27 mouse cellular contexts compared by ENCODE assay signal in the genomic region with DNA sequence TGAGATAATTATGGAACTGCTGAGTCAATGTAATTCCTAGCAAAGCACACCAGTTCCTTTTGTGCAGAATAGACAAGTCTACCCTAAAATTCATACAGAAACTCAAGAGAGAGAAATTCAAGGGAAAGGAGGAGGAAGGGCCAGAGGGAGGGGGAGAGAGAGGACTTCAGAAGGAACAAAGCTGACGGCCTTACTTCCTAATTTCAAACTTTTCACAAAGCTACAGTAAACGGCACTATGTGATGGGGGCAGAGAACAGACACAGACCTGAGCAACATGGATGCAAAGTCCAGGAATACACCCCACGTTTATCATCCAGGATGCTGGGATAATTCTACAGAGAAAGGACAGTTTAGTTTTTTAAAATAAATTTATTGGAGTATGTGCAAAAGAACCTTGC. TPM values are rescaled to one million over a fixed set of nuclear protein-coding genes. Genes with fewer than 3 reads are reported as not detected.
DNase-seq lines count a peak whose midpoint lies in the region; ATAC-seq and TF ChIP-seq lines count a peak whose summit lies in the region.
"Had no signal": no experiment of that assay in that cellular context is flagged by ENCODE, and none has a peak within 500 bp of the region (broad histone marks: within the 10 kb centered on the region; RNA-seq: fewer than 3 reads in every experiment).

No protein-coding gene starts in this region.

- H3K9ac ChIP-seq in kidney, postnatal 0 days (ENCODE audit: low read depth, low read length), result no peak overlapping the region
- no peak overlapping the region for H3K9ac ChIP-seq in kidney, embryonic 14.5 days (ENCODE audit: low read depth, low read length)
- no peak overlapping the region for H3K9ac ChIP-seq in liver, embryonic 13.5 days
- H3K9ac ChIP-seq: embryonic facial prominence, embryonic 15.5 days; hindbrain, embryonic 14.5 days; limb, embryonic 13.5 days; lung, embryonic 14.5 days had no signal

- peak; percentile 13 for DNase-seq in kidney, postnatal 0 days (ENCODE audit: low spot score)
- DNase-seq in liver, embryonic 13.5 days, result no peak
- DNase-seq in cerebellum, postnatal 25 days, result no peak
- no peak for DNase-seq in adrenal gland, postnatal 4 days (ENCODE audit: low spot score in 2 of 2)
- DNase-seq in left cerebral cortex, adult 18-20 months (ENCODE audit: low spot score in 2 of 2), result no peak
- DNase-seq: cerebellum, adult 18-20 months; gastrocnemius, postnatal 10 days; kidney, adult 18-20 months; right cerebral cortex, adult 18-20 months; thymus, adult 18-20 months; thymus, postnatal 4 days had no signal

- H3K4me2 ChIP-seq in kidney, postnatal 0 days (ENCODE audit: low read length), result no peak overlapping the region
- H3K4me2 ChIP-seq in kidney, embryonic 14.5 days (replicated peaks; ENCODE audit: low read depth, low read length), result no peak overlapping the region
- no peak overlapping the region for H3K4me2 ChIP-seq in liver, embryonic 13.5 days
- H3K4me2 ChIP-seq: embryonic facial prominence, embryonic 15.5 days; hindbrain, embryonic 14.5 days; limb, embryonic 13.5 days had no signal

- TF ChIP-seq CTCF in kidney, postnatal 0 days (IDR thresholded peaks at IDR 0.05; ENCODE audit: low read depth), result no peak
- no peak for TF ChIP-seq CTCF in bone marrow macrophage, adult 2 months (IDR thresholded peaks at IDR 0.05; ENCODE audit: low read depth, low read length)

- ATAC-seq in kidney, postnatal 0 days (replicated peaks; ENCODE audit: low FRiP score, low read depth), result no peak
- ATAC-seq in kidney, embryonic 14.5 days (ENCODE audit: low FRiP score, low TSS enrichment), result no peak
- ATAC-seq in liver, embryonic 13.5 days (ENCODE audit: low read depth), result no peak
- ATAC-seq: forebrain, embryonic 14.5 days; midbrain, embryonic 16.5 days had no signal

- H3K36me3 ChIP-seq in kidney, postnatal 0 days (ENCODE audit: insufficient read depth, low read length), result no peaks in the 10 kb centered on the region
- H3K36me3 ChIP-seq in kidney, embryonic 14.5 days (ENCODE audit: control insufficient read depth, insufficient read depth, low read length), result no peaks in the 10 kb centered on the region
- no peaks in the 10 kb centered on the region for H3K36me3 ChIP-seq in liver, embryonic 13.5 days
- H3K36me3 ChIP-seq in megakaryocyte, embryonic 14.5 days (replicated peaks; ENCODE audit: low read length), result no peaks in the 10 kb centered on the region
- H3K36me3 ChIP-seq: embryonic facial prominence, embryonic 15.5 days; limb, embryonic 13.5 days; midbrain, embryonic 10.5 days had no signal

- WGBS in kidney, postnatal 0 days, result 58% methylated on average over 3 of the region's 3 CpGs
- WGBS in kidney, embryonic 14.5 days, result 75% methylated on average over 3 of the region's 3 CpGs
- WGBS in liver, embryonic 13.5 days (ENCODE audit: insufficient replicate concordance), result 17% methylated on average over 3 of the region's 3 CpGs

- H3K9me3 ChIP-seq in kidney, postnatal 0 days (replicated peaks; ENCODE audit: low read length), result no peaks in the 10 kb centered on the region
- H3K9me3 ChIP-seq in kidney, embryonic 14.5 days (ENCODE audit: control insufficient read depth, low read length), result no peaks in the 10 kb centered on the region
- H3K9me3 ChIP-seq in liver, embryonic 13.5 days (replicated peaks), result no peaks in the 10 kb centered on the region
- no peaks in the 10 kb centered on the region for H3K9me3 ChIP-seq in megakaryocyte, embryonic 14.5 days
- H3K9me3 ChIP-seq: embryonic facial prominence, embryonic 15.5 days; limb, embryonic 13.5 days; midbrain, embryonic 10.5 days had no signal

- no peak overlapping the region for H3K27ac ChIP-seq in kidney, postnatal 0 days
- H3K27ac ChIP-seq in kidney, embryonic 14.5 days (ENCODE audit: low read depth, low read length), result no peak overlapping the region
- peak overlapping the region; percentile 78 for H3K27ac ChIP-seq in bone marrow macrophage, adult 2 months (ENCODE audit: insufficient read depth, low read depth, low read length)
- peak overlapping the region; percentile 72; the same call in 1 of the 2 replicates for H3K27ac ChIP-seq in liver, embryonic 13.5 days
- H3K27ac ChIP-seq: hindbrain, embryonic 14.5 days; layer of hippocampus, adult 2 months; limb, embryonic 13.5 days; midbrain, embryonic 10.5 days had no signal

- no peak for TF ChIP-seq POLR2A in bone marrow macrophage, adult 2 months (IDR thresholded peaks at IDR 0.05; ENCODE audit: borderline replicate concordance, low read depth, low read length)

- H3K27me3 ChIP-seq in kidney, postnatal 0 days (ENCODE audit: insufficient read depth, low read length), result no peaks in the 10 kb centered on the region
- no peaks in the 10 kb centered on the region for H3K27me3 ChIP-seq in kidney, embryonic 14.5 days (ENCODE audit: control insufficient read depth, insufficient read depth, low read length)
- no peaks in the 10 kb centered on the region for H3K27me3 ChIP-seq in liver, embryonic 13.5 days
- no peaks in the 10 kb centered on the region for H3K27me3 ChIP-seq in megakaryocyte, embryonic 14.5 days (replicated peaks)
- H3K27me3 ChIP-seq: embryonic facial prominence, embryonic 15.5 days; limb, embryonic 13.5 days had no signal

- no peak overlapping the region for H3K4me3 ChIP-seq in kidney, postnatal 0 days (replicated peaks; ENCODE audit: low read depth, low read length)
- H3K4me3 ChIP-seq in kidney, embryonic 14.5 days (ENCODE audit: low read length), result no peak overlapping the region
- no peak overlapping the region for H3K4me3 ChIP-seq in bone marrow macrophage, adult 2 months (ENCODE audit: insufficient read depth, low read length)
- no peak overlapping the region for H3K4me3 ChIP-seq in liver, embryonic 13.5 days (replicated peaks)
- peak overlapping the region; percentile 90 for H3K4me3 ChIP-seq in megakaryocyte, embryonic 14.5 days (replicated peaks)
- H3K4me3 ChIP-seq: embryonic facial prominence, embryonic 15.5 days; layer of hippocampus, adult 2 months; limb, embryonic 13.5 days; midbrain, embryonic 10.5 days had no signal

- H3K4me1 ChIP-seq in kidney, postnatal 0 days (replicated peaks; ENCODE audit: insufficient read depth, low read length), result 0 out of 2 replicates have a peak, but pooled peaks cover 2% of the 10 kb centered on the region
- no peaks in the 10 kb centered on the region for H3K4me1 ChIP-seq in kidney, embryonic 14.5 days (ENCODE audit: control insufficient read depth, insufficient read depth, low read length)
- H3K4me1 ChIP-seq in bone marrow macrophage, adult 2 months (ENCODE audit: control insufficient read depth, insufficient read depth, low read length), result peaks cover 32% of the 10 kb centered on the region
- peaks cover 27% of the 10 kb centered on the region for H3K4me1 ChIP-seq in liver, embryonic 13.5 days (replicated peaks)
- H3K4me1 ChIP-seq in megakaryocyte, embryonic 14.5 days, result peaks cover 83% of the 10 kb centered on the region
- H3K4me1 ChIP-seq: embryonic facial prominence, embryonic 15.5 days had no signal

RNA-seq across cellular contexts. Expression of a gene that starts 8.8 kb away (rescaled TPM):
- polyA plus RNA-seq in kidney, postnatal 0 days (2015; fragmentation: Nextera tagmentation; extraction: Ambion mirVana), result not detected in 2 replicates
- polyA plus RNA-seq in kidney, embryonic 14.5 days (2014; fragmentation: Nextera tagmentation; extraction: Ambion mirVana), result not detected in 2 replicates
- 1.6 and 1.8 TPM in 2 replicates for polyA plus RNA-seq in bone marrow macrophage, adult 2 months (2012; ENCODE audit: insufficient read depth, insufficient read length, missing spikeins)
- polyA plus RNA-seq in liver, embryonic 13.5 days (2015; fragmentation: Nextera tagmentation; extraction: Ambion mirVana), result 0.06 TPM in 1 of 2 replicates, not detected in the other
- polyA plus RNA-seq in megakaryocyte, embryonic 14.5 days (2012; ENCODE audit: insufficient read depth, low replicate concordance), result not detected in 2 replicates
- total RNA-seq in adrenal gland, postnatal 4 days (2021), result not detected
- under 1 TPM; 0.26 to 0.28 TPM for total RNA-seq in left cerebral cortex, adult 18-20 months (2021)
- total RNA-seq: adrenal gland, postnatal 14 days; gastrocnemius, postnatal 10 days; heart, postnatal 4 days; layer of hippocampus, adult 2 months; layer of hippocampus, postnatal 25 days had no signal
- polyA plus RNA-seq: embryonic facial prominence, embryonic 15.5 days; forebrain, embryonic 14.5 days; limb, embryonic 13.5 days; lung, embryonic 14.5 days; midbrain, embryonic 10.5 days; midbrain, embryonic 16.5 days; neural tube, embryonic 14.5 days; stomach, embryonic 16.5 days had no signal

RNA-seq across cellular contexts. Expression of a gene that starts 52.3 kb away (rescaled TPM):
- polyA plus RNA-seq in kidney, postnatal 0 days (2015; fragmentation: Nextera tagmentation; extraction: Ambion mirVana), result 0.18 and 0.33 TPM in 2 replicates
- 0.19 and 0.39 TPM in 2 replicates for polyA plus RNA-seq in kidney, embryonic 14.5 days (2014; fragmentation: Nextera tagmentation; extraction: Ambion mirVana)
- polyA plus RNA-seq in bone marrow macrophage, adult 2 months (2012; ENCODE audit: insufficient read depth, insufficient read length, missing spikeins), result 42.7 and 44.7 TPM in 2 replicates
- polyA plus RNA-seq in liver, embryonic 13.5 days (2015; fragmentation: Nextera tagmentation; extraction: Ambion mirVana), result 0.16 and 0.31 TPM in 2 replicates
- polyA plus RNA-seq in megakaryocyte, embryonic 14.5 days (2012; ENCODE audit: insufficient read depth, low replicate concordance), result 1.5 TPM in 1 of 2 replicates, not detected in the other
- 1 to 10 TPM; 1.4 to 1.9 TPM for total RNA-seq in adrenal gland, postnatal 4 days (2021)
- total RNA-seq in left cerebral cortex, adult 18-20 months (2021), result 1 to 10 TPM; 1.3 to 1.8 TPM

RNA-seq across cellular contexts. Expression of a gene that starts 52.3 kb away (rescaled TPM):
- 76.3 and 84.4 TPM in 2 replicates for polyA plus RNA-seq in kidney, postnatal 0 days (2015; fragmentation: Nextera tagmentation; extraction: Ambion mirVana)
- polyA plus RNA-seq in kidney, embryonic 14.5 days (2014; fragmentation: Nextera tagmentation; extraction: Ambion mirVana), result 47.2 and 61.6 TPM in 2 replicates
- 181 and 239 TPM in 2 replicates for polyA plus RNA-seq in bone marrow macrophage, adult 2 months (2012; ENCODE audit: insufficient read depth, insufficient read length, missing spikeins)
- polyA plus RNA-seq in liver, embryonic 13.5 days (2015; fragmentation: Nextera tagmentation; extraction: Ambion mirVana), result 32.8 and 38.5 TPM in 2 replicates
- 39.0 and 52.8 TPM in 2 replicates for polyA plus RNA-seq in megakaryocyte, embryonic 14.5 days (2012; ENCODE audit: insufficient read depth, low replicate concordance)
- total RNA-seq in adrenal gland, postnatal 4 days (2021), result 10 to 100 TPM; 73.2 to 74.8 TPM
- total RNA-seq in left cerebral cortex, adult 18-20 months (2021), result 10 to 100 TPM; 26.7 to 30.2 TPM

Comparison
In these comparisons a context has a peak if more than half of its experiments do, and no peak if none do; other contexts are left out.
1. H3K27ac ChIP-seq: peak in bone marrow macrophage, adult 2 months (single experiment) and liver, embryonic 13.5 days (single experiment); none in kidney, postnatal 0 days (single experiment) and kidney, embryonic 14.5 days (single experiment).
2. RNA of a gene that starts 52.3 kb away (polyA plus RNA-seq): 42.7 to 44.7 TPM in bone marrow macrophage, adult 2 months; 1.5 TPM in megakaryocyte, embryonic 14.5 days, 0.19 to 0.39 TPM in kidney, embryonic 14.5 days, 0.18 to 0.33 TPM in kidney, postnatal 0 days and 0.16 to 0.31 TPM in liver, embryonic 13.5 days; every median in the first group is over 10 times any median in the second.